Mouse (Mus musculus): Measurements from ENCODE around the gene Hapln1. TPM values are rescaled to one million over a fixed set of nuclear protein-coding genes. Genes with fewer than 3 reads are reported as not detected.

Hapln1 gene
- polyA plus RNA-seq, 1 experiment = 0.10 TPM

DNA sequence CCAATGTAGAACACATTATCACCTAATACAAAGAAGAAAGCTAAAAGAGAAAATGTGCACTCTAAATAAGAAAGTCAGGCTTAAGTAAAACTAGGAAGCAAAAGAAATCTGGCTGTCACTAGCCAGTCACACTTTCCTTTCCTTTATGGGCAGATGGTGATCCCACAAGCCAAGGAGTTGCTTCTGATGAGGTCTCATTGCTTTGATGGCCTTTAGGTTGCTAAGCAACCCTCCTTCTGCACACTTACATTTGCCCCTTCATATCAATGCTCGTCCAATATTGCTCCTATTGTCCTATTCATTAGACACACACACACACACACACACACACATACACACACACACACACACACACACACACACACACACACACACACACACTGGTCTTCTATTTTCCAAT, 10.9 kb upstream of the Hapln1 start:
- Histone ChIP-seq H3K9me3 (replicated peaks; ENCODE audit: control insufficient read depth, insufficient read depth, low read length, poor library complexity, severe bottlenecking) (no peaks in the 10 kb centered on the region), H3K27me3 (ENCODE audit: control insufficient read depth, insufficient read depth, low read length, poor library complexity, severe bottlenecking) (no peaks in the 10 kb centered on the region; the same call in 1 of the 2 replicates), H3K36me3 (ENCODE audit: control insufficient read depth, insufficient read depth, low read length, poor library complexity, severe bottlenecking) (no peaks in the 10 kb centered on the region), H3K9ac (ENCODE audit: low read depth, poor library complexity, severe bottlenecking) (no peak overlapping the region), H3K4me3 (ENCODE audit: low read depth, low read length) (no peak overlapping the region), H3K4me1 (ENCODE audit: control insufficient read depth, insufficient read depth, low read length) (no peaks in the 10 kb centered on the region), H3K27ac (ENCODE audit: insufficient read depth, low read length) (no peak overlapping the region)
- no peak for TF ChIP-seq POLR2A (IDR thresholded peaks at IDR 0.05; ENCODE audit: insufficient read depth, low read length)
- no peak for TF ChIP-seq CTCF (IDR thresholded peaks at IDR 0.05; ENCODE audit: low read depth, low read length)
- TF ChIP-seq EP300 (IDR thresholded peaks at IDR 0.05; ENCODE audit: insufficient read depth, low read depth, low read length) = no peak

- H3K4me1 ChIP-seq (ENCODE audit: control insufficient read depth, insufficient read depth, low read length) = no peaks in the 10 kb centered on the region
- H3K36me3 ChIP-seq (ENCODE audit: control insufficient read depth, insufficient read depth, low read length, poor library complexity, severe bottlenecking) = no peaks in the 10 kb centered on the region
- H3K4me3 ChIP-seq (ENCODE audit: low read depth, low read length) = no peak overlapping the region
- no peak overlapping the region for H3K9ac ChIP-seq (ENCODE audit: low read depth, poor library complexity, severe bottlenecking)
- H3K27ac ChIP-seq (ENCODE audit: insufficient read depth, low read length) = no peak overlapping the region
- no peaks in the 10 kb centered on the region for H3K9me3 ChIP-seq (replicated peaks; ENCODE audit: control insufficient read depth, insufficient read depth, low read length, poor library complexity, severe bottlenecking)
- no peaks in the 10 kb centered on the region; the same call in 1 of the 2 replicates for H3K27me3 ChIP-seq (ENCODE audit: control insufficient read depth, insufficient read depth, low read length, poor library complexity, severe bottlenecking)
- no peak for TF ChIP-seq EP300 (IDR thresholded peaks at IDR 0.05; ENCODE audit: insufficient read depth, low read depth, low read length)
- no peak for TF ChIP-seq POLR2A (IDR thresholded peaks at IDR 0.05; ENCODE audit: insufficient read depth, low read length)
- no peak for TF ChIP-seq CTCF (IDR thresholded peaks at IDR 0.05; ENCODE audit: low read depth, low read length)
These were observed 9.2 kb upstream of the Hapln1 start for GRCm38 (mm10) chr13:89530386-89530785.

GRCm38 (mm10) chr13:89539887-89540264, 280 bp downstream of the Hapln1 start:
- Histone ChIP-seq H3K9me3 (replicated peaks; ENCODE audit: control insufficient read depth, insufficient read depth, low read length, poor library complexity, severe bottlenecking) (no peaks in the 10 kb centered on the region), H3K27me3 (ENCODE audit: control insufficient read depth, insufficient read depth, low read length, poor library complexity, severe bottlenecking) (no peaks in the 10 kb centered on the region; the same call in 1 of the 2 replicates), H3K27ac (ENCODE audit: insufficient read depth, low read length) (no peak overlapping the region), H3K4me1 (ENCODE audit: control insufficient read depth, insufficient read depth, low read length) (no peaks in the 10 kb centered on the region), H3K9ac (ENCODE audit: low read depth, poor library complexity, severe bottlenecking) (no peak overlapping the region), H3K36me3 (ENCODE audit: control insufficient read depth, insufficient read depth, low read length, poor library complexity, severe bottlenecking) (no peaks in the 10 kb centered on the region), H3K4me3 (ENCODE audit: low read depth, low read length) (no peak overlapping the region)
- TF ChIP-seq EP300 (IDR thresholded peaks at IDR 0.05; ENCODE audit: insufficient read depth, low read depth, low read length) (no peak), CTCF (IDR thresholded peaks at IDR 0.05; ENCODE audit: low read depth, low read length) (no peak), POLR2A (IDR thresholded peaks at IDR 0.05; ENCODE audit: insufficient read depth, low read length) (no peak)

GRCm38 (mm10) chr13:89540301-89540982, 846 bp downstream of the Hapln1 start:
- TF ChIP-seq CTCF (IDR thresholded peaks at IDR 0.05; ENCODE audit: low read depth, low read length) = no peak
- TF ChIP-seq POLR2A (IDR thresholded peaks at IDR 0.05; ENCODE audit: insufficient read depth, low read length) = no peak
- TF ChIP-seq EP300 (IDR thresholded peaks at IDR 0.05; ENCODE audit: insufficient read depth, low read depth, low read length) = no peak
- Histone ChIP-seq H3K27ac (ENCODE audit: insufficient read depth, low read length) (no peak overlapping the region), H3K9me3 (replicated peaks; ENCODE audit: control insufficient read depth, insufficient read depth, low read length, poor library complexity, severe bottlenecking) (no peaks in the 10 kb centered on the region), H3K4me1 (ENCODE audit: control insufficient read depth, insufficient read depth, low read length) (no peaks in the 10 kb centered on the region), H3K4me3 (ENCODE audit: low read depth, low read length) (no peak overlapping the region), H3K9ac (ENCODE audit: low read depth, poor library complexity, severe bottlenecking) (no peak overlapping the region), H3K36me3 (ENCODE audit: control insufficient read depth, insufficient read depth, low read length, poor library complexity, severe bottlenecking) (no peaks in the 10 kb centered on the region), H3K27me3 (ENCODE audit: control insufficient read depth, insufficient read depth, low read length, poor library complexity, severe bottlenecking) (no peaks in the 10 kb centered on the region; the same call in 1 of the 2 replicates)

DNA sequence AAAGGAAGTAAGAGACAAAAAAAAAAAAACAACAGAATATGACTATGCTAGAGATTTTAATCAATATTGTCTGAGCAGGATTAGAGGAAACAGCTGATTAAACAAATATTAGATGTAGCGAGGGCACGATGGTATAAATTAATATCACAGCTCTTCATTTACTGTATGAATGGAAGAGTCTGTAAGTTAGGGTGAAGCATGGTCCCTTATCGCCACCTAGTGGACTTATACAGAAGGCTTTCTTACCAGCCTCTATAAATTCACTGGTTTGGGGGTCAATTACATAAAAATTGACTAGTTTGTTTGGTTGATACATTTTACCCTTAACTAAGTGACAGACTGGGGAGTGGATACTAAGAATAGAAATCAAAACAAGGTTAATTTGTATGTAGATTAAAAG, 3.4 kb downstream of the Hapln1 start:
- no peaks in the 10 kb centered on the region for H3K36me3 ChIP-seq (ENCODE audit: control insufficient read depth, insufficient read depth, low read length, poor library complexity, severe bottlenecking)
- no peak overlapping the region for H3K4me3 ChIP-seq (ENCODE audit: low read depth, low read length)
- no peak overlapping the region for H3K27ac ChIP-seq (ENCODE audit: insufficient read depth, low read length)
- no peaks in the 10 kb centered on the region for H3K9me3 ChIP-seq (replicated peaks; ENCODE audit: control insufficient read depth, insufficient read depth, low read length, poor library complexity, severe bottlenecking)
- no peak overlapping the region for H3K9ac ChIP-seq (ENCODE audit: low read depth, poor library complexity, severe bottlenecking)
- H3K4me1 ChIP-seq (ENCODE audit: control insufficient read depth, insufficient read depth, low read length) = no peaks in the 10 kb centered on the region
- no peaks in the 10 kb centered on the region; the same call in 1 of the 2 replicates for H3K27me3 ChIP-seq (ENCODE audit: control insufficient read depth, insufficient read depth, low read length, poor library complexity, severe bottlenecking)
- TF ChIP-seq POLR2A (IDR thresholded peaks at IDR 0.05; ENCODE audit: insufficient read depth, low read length) = no peak
- no peak for TF ChIP-seq EP300 (IDR thresholded peaks at IDR 0.05; ENCODE audit: insufficient read depth, low read depth, low read length)
- no peak for TF ChIP-seq CTCF (IDR thresholded peaks at IDR 0.05; ENCODE audit: low read depth, low read length)

DNA sequence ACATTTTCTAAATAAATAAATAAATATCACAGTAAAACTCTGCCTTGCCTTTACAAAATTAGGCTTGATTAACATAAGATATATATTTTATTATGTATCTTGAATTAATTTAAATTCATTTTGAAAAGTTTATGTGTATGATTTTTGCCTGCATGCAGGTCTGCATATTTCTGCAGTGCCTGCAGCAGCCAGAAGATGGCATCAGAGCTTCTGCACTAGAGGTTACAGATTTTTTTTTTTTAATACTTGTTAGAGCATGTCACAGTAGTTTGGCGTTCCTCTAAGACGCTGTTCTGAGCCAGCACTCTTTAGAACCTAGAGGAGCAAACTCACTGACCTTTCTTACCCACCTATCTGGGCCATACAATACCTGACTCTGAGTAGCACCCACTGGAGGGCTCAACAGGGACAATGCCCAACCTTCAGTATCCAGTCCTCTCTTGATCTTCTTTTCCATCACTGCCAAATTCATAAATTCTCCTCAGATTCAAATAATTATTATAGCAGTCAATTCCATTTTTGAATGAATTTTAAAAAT, 8.7 kb downstream of the Hapln1 start:
- no peaks in the 10 kb centered on the region for H3K9me3 ChIP-seq (replicated peaks; ENCODE audit: control insufficient read depth, insufficient read depth, low read length, poor library complexity, severe bottlenecking)
- no peak overlapping the region for H3K4me3 ChIP-seq (ENCODE audit: low read depth, low read length)
- no peak overlapping the region for H3K27ac ChIP-seq (ENCODE audit: insufficient read depth, low read length)

More for the DNA sequence above, 8.7 kb downstream of the Hapln1 start:
- Histone ChIP-seq H3K36me3 (ENCODE audit: control insufficient read depth, insufficient read depth, low read length, poor library complexity, severe bottlenecking) (no peaks in the 10 kb centered on the region), H3K9ac (ENCODE audit: low read depth, poor library complexity, severe bottlenecking) (no peak overlapping the region), H3K27me3 (ENCODE audit: control insufficient read depth, insufficient read depth, low read length, poor library complexity, severe bottlenecking) (no peaks in the 10 kb centered on the region), H3K4me1 (ENCODE audit: control insufficient read depth, insufficient read depth, low read length) (no peaks in the 10 kb centered on the region)
- TF ChIP-seq CTCF (IDR thresholded peaks at IDR 0.05; ENCODE audit: low read depth, low read length) (peak; percentile 8), POLR2A (IDR thresholded peaks at IDR 0.05; ENCODE audit: insufficient read depth, low read length) (no peak)
